In genomic region chr11:69244911-69245310, GRCm38 (mm10) we compare ENCODE assay signal across 9 mouse cellular contexts. TPM values are rescaled to one million over a fixed set of nuclear protein-coding genes. Genes with fewer than 3 reads are reported as not detected.
A peak's percentile ranks its signal among the peaks of the same experiment; 100 is the strongest.
DNase-seq lines count a peak whose midpoint lies in the region; ATAC-seq and TF ChIP-seq lines count a peak whose summit lies in the region.
"Had no signal": no experiment of that assay in that cellular context is flagged by ENCODE, and none has a peak within 500 bp of the region (broad histone marks: within the 10 kb centered on the region; RNA-seq: fewer than 3 reads in every experiment).

No protein-coding gene starts in this region.

- H3K4me1 ChIP-seq in neural tube, embryonic 11.5 days (ENCODE audit: control insufficient read depth, insufficient read depth, low read length), result no peaks in the 10 kb centered on the region
- H3K4me1 ChIP-seq in neural tube, embryonic 15.5 days, result 0 out of 2 replicates have a peak, but pooled peaks cover 2% of the 10 kb centered on the region
- no peaks in the 10 kb centered on the region for H3K4me1 ChIP-seq in cerebellum, adult 2 months (ENCODE audit: control insufficient read depth, insufficient read depth, low read length)
- H3K4me1 ChIP-seq in hindbrain, postnatal 0 days (ENCODE audit: insufficient read depth, low read length), result no peaks in the 10 kb centered on the region
- H3K4me1 ChIP-seq: neural tube, embryonic 12.5 days had no signal

- TF ChIP-seq CTCF in gastrocnemius, adult 2 months (IDR thresholded peaks at IDR 0.05), result peak; percentile 74
- TF ChIP-seq CTCF in cerebellum, adult 2 months (IDR thresholded peaks at IDR 0.05; ENCODE audit: borderline replicate concordance, insufficient read depth, low read depth, low read length), result peak; percentile 68
- peak; percentile 84 for TF ChIP-seq CTCF in hindbrain, postnatal 0 days (IDR thresholded peaks at IDR 0.05; ENCODE audit: low read depth)

- no peaks in the 10 kb centered on the region for H3K36me3 ChIP-seq in neural tube, embryonic 11.5 days (ENCODE audit: control insufficient read depth, insufficient read depth, low read length)
- no peaks in the 10 kb centered on the region for H3K36me3 ChIP-seq in neural tube, embryonic 15.5 days
- no peaks in the 10 kb centered on the region for H3K36me3 ChIP-seq in hindbrain, postnatal 0 days (ENCODE audit: insufficient read depth, low read length)
- no peaks in the 10 kb centered on the region for H3K36me3 ChIP-seq in myocyte (ENCODE audit: control insufficient read depth, insufficient read depth)
- H3K36me3 ChIP-seq: neural tube, embryonic 12.5 days had no signal

- 17% methylated on average over 2 of the region's 2 CpGs for WGBS in neural tube, embryonic 11.5 days
- WGBS in neural tube, embryonic 15.5 days, result 32% methylated on average over 2 of the region's 2 CpGs
- 15% methylated on average over 2 of the region's 2 CpGs for WGBS in cerebellum, adult 2 months
- WGBS in hindbrain, postnatal 0 days, result 16% methylated on average over 2 of the region's 2 CpGs

- intact Hi-C loops in gastrocnemius, adult 2 months (cut with DNase I), result loop anchor here (1.0 to 10.0 kb wide), 3 partner anchors 53 to 180 kb away; partner anchors contain the start of gene Aloxe3

- H3K4me3 ChIP-seq in gastrocnemius, adult 2 months, result peak overlapping the region; percentile 70
- H3K4me3 ChIP-seq in neural tube, embryonic 11.5 days (ENCODE audit: low read depth, low read length), result no peak overlapping the region
- H3K4me3 ChIP-seq in neural tube, embryonic 15.5 days (replicated peaks), result no peak overlapping the region
- H3K4me3 ChIP-seq in cerebellum, adult 2 months (replicated peaks; ENCODE audit: insufficient read depth, low read depth, low read length), result no peak overlapping the region
- H3K4me3 ChIP-seq in hindbrain, postnatal 0 days (ENCODE audit: low read length), result no peak overlapping the region
- H3K4me3 ChIP-seq in myocyte, result no peak overlapping the region
- H3K4me3 ChIP-seq: neural tube, embryonic 12.5 days had no signal

- H3ac ChIP-seq in myocyte (ENCODE audit: control insufficient read depth, insufficient read length), result no peak overlapping the region

- no peak overlapping the region for H3K4me2 ChIP-seq in neural tube, embryonic 11.5 days (ENCODE audit: low read depth)
- H3K4me2 ChIP-seq in neural tube, embryonic 15.5 days, result no peak overlapping the region
- H3K4me2 ChIP-seq in hindbrain, postnatal 0 days (ENCODE audit: low read depth, low read length), result peak overlapping the region; percentile 25; the same call in 1 of the 2 replicates
- H3K4me2 ChIP-seq in myocyte (ENCODE audit: low read depth), result peak overlapping the region; percentile 78
- H3K4me2 ChIP-seq: neural tube, embryonic 12.5 days had no signal

- ATAC-seq in neural tube, embryonic 11.5 days (ENCODE audit: insufficient read depth, low FRiP score, low TSS enrichment), result no peak
- no peak for ATAC-seq in neural tube, embryonic 15.5 days (ENCODE audit: low FRiP score)
- no peak for ATAC-seq in hindbrain, postnatal 0 days

- H3K79me2 ChIP-seq in myocyte (ENCODE audit: control insufficient read depth, insufficient read depth), result no peaks in the 10 kb centered on the region

- H3K9ac ChIP-seq in neural tube, embryonic 11.5 days (ENCODE audit: low read length), result no peak overlapping the region
- H3K9ac ChIP-seq in neural tube, embryonic 15.5 days (replicated peaks), result no peak overlapping the region
- H3K9ac ChIP-seq in hindbrain, postnatal 0 days (replicated peaks; ENCODE audit: low read length), result no peak overlapping the region
- H3K9ac ChIP-seq: neural tube, embryonic 12.5 days had no signal

- H3K9me3 ChIP-seq in neural tube, embryonic 11.5 days (ENCODE audit: control insufficient read depth, low read length), result no peaks in the 10 kb centered on the region
- H3K9me3 ChIP-seq in neural tube, embryonic 15.5 days (replicated peaks), result no peaks in the 10 kb centered on the region
- no peaks in the 10 kb centered on the region for H3K9me3 ChIP-seq in hindbrain, postnatal 0 days (ENCODE audit: low read length)
- H3K9me3 ChIP-seq: neural tube, embryonic 12.5 days had no signal

- no peak for DNase-seq in gastrocnemius, adult 2 months
- no peak for DNase-seq in gastrocnemius, postnatal 4 days (ENCODE audit: low spot score in 2 of 2)
- DNase-seq in neural tube, embryonic 11.5 days (ENCODE audit: low spot score), result peak; percentile 52
- DNase-seq in cerebellum, adult 2 months, result peak; percentile 54 to 57
- peak; percentile 78 for DNase-seq in hindbrain, postnatal 0 days (ENCODE audit: low spot score)
- DNase-seq in thymus, postnatal 25 days, result no peak

- no peak for TF ChIP-seq POLR2A in cerebellum, adult 2 months (IDR thresholded peaks at IDR 0.05; ENCODE audit: borderline replicate concordance, insufficient read depth, low read length)
- no peak for TF ChIP-seq POLR2A in myocyte (IDR thresholded peaks at IDR 0.05; ENCODE audit: insufficient read length, low read depth)

- H3K27me3 ChIP-seq in neural tube, embryonic 11.5 days (ENCODE audit: control insufficient read depth, insufficient read depth, low read length), result no peaks in the 10 kb centered on the region
- no peaks in the 10 kb centered on the region for H3K27me3 ChIP-seq in neural tube, embryonic 15.5 days (replicated peaks)
- H3K27me3 ChIP-seq in cerebellum, adult 2 months (ENCODE audit: control insufficient read depth, insufficient read depth, low read length), result no peaks in the 10 kb centered on the region
- no peaks in the 10 kb centered on the region for H3K27me3 ChIP-seq in hindbrain, postnatal 0 days (ENCODE audit: insufficient read depth, low read length)
- peaks cover 9% of the 10 kb centered on the region for H3K27me3 ChIP-seq in myocyte (ENCODE audit: control insufficient read depth, insufficient read depth, insufficient read length)
- H3K27me3 ChIP-seq: neural tube, embryonic 12.5 days had no signal

- no peak overlapping the region for H3K27ac ChIP-seq in gastrocnemius, adult 2 months
- H3K27ac ChIP-seq in neural tube, embryonic 11.5 days (ENCODE audit: low read depth, low read length), result no peak overlapping the region
- no peak overlapping the region for H3K27ac ChIP-seq in neural tube, embryonic 15.5 days (replicated peaks)
- H3K27ac ChIP-seq in cerebellum, adult 2 months (ENCODE audit: insufficient read depth, low read length), result no peak overlapping the region
- no peak overlapping the region for H3K27ac ChIP-seq in hindbrain, postnatal 0 days
- H3K27ac ChIP-seq: neural tube, embryonic 12.5 days had no signal

TF ChIP-seq in myocyte, 11 proteins besides CTCF, POLR2A, EP300 and RAD21:
- no peak for TF ChIP-seq REST (IDR thresholded peaks at IDR 0.05; ENCODE audit: insufficient read depth, insufficient read length)
- TF ChIP-seq SRF (IDR thresholded peaks at IDR 0.05; ENCODE audit: control insufficient read depth, insufficient read length, low read depth), result no peak
- no peak for TF ChIP-seq E2F4 (IDR thresholded peaks at IDR 0.05; ENCODE audit: insufficient read depth)
- no peak for TF ChIP-seq MYOG (IDR thresholded peaks at IDR 0.05; ENCODE audit: control insufficient read depth in 1 of 3, insufficient read depth in 1 of 3, insufficient read length in 2 of 3, low read depth in 2 of 3)
- TF ChIP-seq MYOD1 (IDR thresholded peaks at IDR 0.05; ENCODE audit: control insufficient read depth in 1 of 3, insufficient read length in 2 of 3, low read depth in 2 of 3), result no peak
- TF ChIP-seq POLR2AphosphoS2 (IDR thresholded peaks at IDR 0.05; ENCODE audit: insufficient read length, low read depth), result no peak
- TF ChIP-seq MAX (IDR thresholded peaks at IDR 0.05; ENCODE audit: low read depth), result no peak
- TF ChIP-seq TCF12 (IDR thresholded peaks at IDR 0.05; ENCODE audit: insufficient read depth, poor library complexity, severe bottlenecking), result no peak

RNA-seq across cellular contexts. Expression of gene Gucy2e, which starts 8.1 kb away (rescaled TPM):
- total RNA-seq in gastrocnemius, adult 2 months (2021), result not detected
- not detected for total RNA-seq in gastrocnemius, postnatal 4 days (2021)
- 0.07 TPM in 1 of 2 replicates, not detected in the other for polyA plus RNA-seq in neural tube, embryonic 11.5 days (2014; fragmentation: Nextera tagmentation; extraction: Ambion mirVana)
- polyA plus RNA-seq in neural tube, embryonic 15.5 days (2015; fragmentation: Nextera tagmentation; extraction: Ambion mirVana), result 0.38 and 0.46 TPM in 2 replicates
- polyA plus RNA-seq in cerebellum, adult 2 months (2012; rRNA removed), result 1.4 and 1.8 TPM in 2 replicates
- total RNA-seq in hindbrain, postnatal 0 days (2014; rRNA removed), result 0.73 and 1.2 TPM in 2 replicates
- polyA plus RNA-seq in hindbrain, postnatal 0 days (2015; fragmentation: Nextera tagmentation; extraction: Ambion mirVana), result 0.52 and 0.61 TPM in 2 replicates
- polyA plus RNA-seq in myocyte (2012; fragmentation: generic; extraction: Trizol), result not detected

RNA-seq across cellular contexts. Expression of gene Alox8, which starts 47.3 kb away (rescaled TPM):
- total RNA-seq in gastrocnemius, adult 2 months (2021), result not detected
- total RNA-seq in gastrocnemius, postnatal 4 days (2021), result not detected
- 0.30 TPM in 1 of 2 replicates, not detected in the other for polyA plus RNA-seq in neural tube, embryonic 11.5 days (2014; fragmentation: Nextera tagmentation; extraction: Ambion mirVana)
- polyA plus RNA-seq in neural tube, embryonic 15.5 days (2015; fragmentation: Nextera tagmentation; extraction: Ambion mirVana), result 0.36 TPM in 2 replicates
- 5.2 and 5.5 TPM in 2 replicates for polyA plus RNA-seq in cerebellum, adult 2 months (2012; rRNA removed)
- 3.1 and 5.8 TPM in 2 replicates for total RNA-seq in hindbrain, postnatal 0 days (2014; rRNA removed)
- 1.2 and 1.5 TPM in 2 replicates for polyA plus RNA-seq in hindbrain, postnatal 0 days (2015; fragmentation: Nextera tagmentation; extraction: Ambion mirVana)
- not detected for polyA plus RNA-seq in myocyte (2012; fragmentation: generic; extraction: Trizol)

Comparison
In these comparisons a context has a peak if more than half of its experiments do, and no peak if none do; other contexts are left out.
1. DNase-seq: peak in neural tube, embryonic 11.5 days (single experiment), cerebellum, adult 2 months (2 of 2) and hindbrain, postnatal 0 days (single experiment); none in gastrocnemius, adult 2 months (single experiment), gastrocnemius, postnatal 4 days (0 of 2) and thymus, postnatal 25 days (single experiment).
2. H3K4me2 ChIP-seq: peak in hindbrain, postnatal 0 days (single experiment) and myocyte (single experiment); none in neural tube, embryonic 11.5 days (single experiment) and neural tube, embryonic 15.5 days (single experiment).
3. Peak in every context shown above with its lines, with median percentiles within 50 percentile points of each other: CTCF ChIP-seq.